ENCODE assay signal across 19 mouse cellular contexts in genomic region chr3:51099966-51100365, GRCm38 (mm10).
"Had no signal": no experiment of that assay in that cellular context is flagged by ENCODE, and none has a peak within 500 bp of the region (broad histone marks: within the 10 kb centered on the region; RNA-seq: fewer than 3 reads in every experiment).

No protein-coding gene starts in this region.

- H3K9me3 ChIP-seq: limb, embryonic 10.5 days; liver, embryonic 12.5 days; liver, embryonic 15.5 days; midbrain, embryonic 12.5 days; midbrain, embryonic 15.5 days; neural tube, embryonic 12.5 days; neural tube, embryonic 15.5 days had no signal

- H3K27me3 ChIP-seq: limb, embryonic 13.5 days; liver, embryonic 12.5 days; liver, embryonic 15.5 days; midbrain, embryonic 12.5 days; midbrain, embryonic 15.5 days; neural tube, embryonic 12.5 days; neural tube, embryonic 15.5 days had no signal

- H3K4me2 ChIP-seq: limb, embryonic 13.5 days; liver, embryonic 12.5 days; liver, embryonic 15.5 days; midbrain, embryonic 12.5 days; midbrain, embryonic 15.5 days; neural tube, embryonic 12.5 days; neural tube, embryonic 15.5 days had no signal

- H3K4me1 ChIP-seq: liver, embryonic 12.5 days; liver, embryonic 15.5 days had no signal

- H3K27ac ChIP-seq: limb, embryonic 10.5 days; limb, embryonic 13.5 days; liver, embryonic 12.5 days; liver, embryonic 15.5 days; macrophage; midbrain, embryonic 12.5 days; midbrain, embryonic 15.5 days; neural tube, embryonic 12.5 days; neural tube, embryonic 15.5 days had no signal

- ATAC-seq: liver, embryonic 12.5 days; midbrain, embryonic 15.5 days had no signal

- H3K36me3 ChIP-seq: limb, embryonic 10.5 days; limb, embryonic 13.5 days; liver, embryonic 12.5 days; liver, embryonic 15.5 days; midbrain, embryonic 12.5 days; midbrain, embryonic 15.5 days; neural tube, embryonic 12.5 days; neural tube, embryonic 15.5 days had no signal

- H3K9ac ChIP-seq: limb, embryonic 13.5 days; liver, embryonic 12.5 days; liver, embryonic 15.5 days; midbrain, embryonic 12.5 days; midbrain, embryonic 15.5 days; neural tube, embryonic 12.5 days; neural tube, embryonic 15.5 days had no signal

- H3K4me3 ChIP-seq: limb, embryonic 10.5 days; limb, embryonic 13.5 days; liver, embryonic 12.5 days; liver, embryonic 15.5 days; midbrain, embryonic 12.5 days; midbrain, embryonic 15.5 days; neural tube, embryonic 12.5 days; neural tube, embryonic 15.5 days had no signal

- DNase-seq: kidney, adult 18-20 months; kidney, adult 9 months; kidney, postnatal 14 days; kidney, postnatal 4 days; liver; right cerebral cortex, adult 18-20 months; right cerebral cortex, postnatal 25 days; spleen, adult 18-20 months; thymus, adult 18-20 months; thymus, postnatal 36 days had no signal
